Mouse (Mus musculus): ENCODE results near the gene Prkch.

DNA sequence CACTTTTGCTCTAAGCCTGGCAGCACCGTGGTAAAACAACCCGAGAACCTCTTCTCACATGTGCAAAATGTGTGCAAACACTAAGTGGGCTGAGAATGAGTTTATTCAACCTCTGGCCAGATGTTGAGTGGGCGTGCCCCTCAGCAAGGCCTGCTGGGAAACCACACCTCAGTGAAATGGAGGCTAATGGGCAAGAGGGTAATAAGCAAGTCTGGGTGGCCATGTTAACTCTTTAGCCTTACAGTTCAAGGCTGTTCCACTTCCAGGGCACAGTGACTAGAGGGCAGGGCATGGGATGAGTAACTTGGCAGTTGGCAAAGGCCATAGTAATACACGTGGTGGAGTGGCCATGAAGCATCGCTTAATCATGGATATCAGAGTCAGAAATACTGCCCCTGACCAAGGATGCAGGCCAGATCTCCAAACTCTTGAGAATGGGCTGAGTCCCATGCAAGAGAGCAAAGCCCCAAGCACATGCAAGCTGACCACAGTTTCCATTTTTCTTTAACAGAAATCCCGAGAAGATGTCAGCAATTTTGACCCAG, 191.9 kb downstream of the Prkch start:
- no peak for TF ChIP-seq CTCF (IDR thresholded peaks at IDR 0.05; ENCODE audit: extremely low read depth, insufficient read depth, insufficient read length, insufficient replicate concordance)
- no peak for TF ChIP-seq POLR2A (IDR thresholded peaks at IDR 0.05; ENCODE audit: low read depth, low read length)

Data from spleen, adult 2 months (tissue).